Mouse (Mus musculus): ENCODE measurements around the gene Ano6. TPM values are rescaled to one million over a fixed set of nuclear protein-coding genes. Genes with fewer than 3 reads are reported as not detected.

Gene Ano6
- polyA plus RNA-seq, 1 experiment from 2014 or later = 38.9 TPM

- TF ChIP-seq CTCF (IDR thresholded peaks at IDR 0.05) (no peak), EP300 (IDR thresholded peaks at IDR 0.05) (no peak)
- Histone ChIP-seq H3K9ac (replicated peaks; ENCODE audit: low read depth) (no peak overlapping the region), H3K4me1 (ENCODE audit: insufficient read depth, low read depth, low read length) (peaks cover 16% of the 10 kb centered on the region; the same call in 1 of the 2 replicates), H3K4me2 (replicated peaks; ENCODE audit: low read depth, low read length) (no peak overlapping the region), H3K9me3 (ENCODE audit: low read length) (no peaks in the 10 kb centered on the region), H3K27me3 (replicated peaks; ENCODE audit: insufficient read depth, low read length) (no peaks in the 10 kb centered on the region), H3K36me3 (ENCODE audit: insufficient read depth, low read length) (no peaks in the 10 kb centered on the region), H3K4me3 (ENCODE audit: low read depth, low read length) (no peak overlapping the region), H3K27ac (ENCODE audit: low read length) (no peak overlapping the region)
- WGBS = 69% methylated on average over 10 of the region's 10 CpGs
- ATAC-seq (no peak), DNase-seq (ENCODE audit: low spot score) (peak; percentile 44)
Measured at GRCm38 (mm10) chr15:95884658-95885620, 94.3 kb downstream of the Ano6 start.

DNA sequence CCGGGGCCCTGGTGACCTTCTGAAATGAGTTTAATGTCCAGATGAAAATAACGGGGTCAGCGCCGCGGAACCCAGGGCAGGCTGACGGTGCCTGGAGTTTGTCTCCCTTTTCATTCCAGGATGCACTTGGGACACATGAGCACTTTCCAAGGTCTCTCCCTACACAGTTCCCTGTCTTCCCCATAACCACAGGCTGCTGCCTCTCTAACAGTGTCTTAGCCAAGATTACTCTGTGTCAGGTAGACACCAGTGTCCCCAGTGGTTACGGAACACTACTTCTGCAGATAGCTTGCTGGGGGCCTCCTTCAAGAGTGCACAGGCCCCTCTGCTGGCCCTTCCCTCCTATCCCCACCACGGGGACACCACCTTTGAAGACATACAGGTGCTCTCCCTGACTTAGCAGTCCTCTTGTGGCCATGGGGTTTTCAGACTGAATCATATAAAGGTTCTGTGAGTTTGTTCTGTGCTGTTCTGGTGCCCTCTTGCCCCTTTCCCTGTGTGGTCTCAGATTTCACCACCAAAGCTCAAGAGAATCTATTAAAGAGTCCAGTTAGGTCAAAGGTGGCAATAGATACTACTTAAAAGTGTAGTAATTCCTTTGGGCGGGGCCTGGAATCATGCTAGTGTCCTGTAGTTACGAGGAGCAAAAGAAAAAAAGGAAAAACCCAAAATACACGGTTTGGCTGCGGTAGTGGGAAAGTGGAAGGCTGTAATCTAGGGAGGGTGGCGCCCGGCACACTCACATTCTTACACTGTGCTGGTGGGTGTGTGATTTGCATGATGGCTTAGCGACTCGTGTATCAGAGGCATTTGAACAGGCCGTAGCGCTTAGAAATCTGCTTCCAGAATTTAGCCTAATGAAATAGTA lies 95.5 kb downstream of the Ano6 start:
- ATAC-seq = peak; percentile 39; the same call in 1 of the 2 replicates
- peak overlapping the region; percentile 63 for H3K27ac ChIP-seq (ENCODE audit: low read length)
- peak; percentile 55 for DNase-seq (ENCODE audit: low spot score)

GRCm38 (mm10) chr15:95887365-95887764 lies 96.7 kb downstream of the Ano6 start:
- TF ChIP-seq EP300 (IDR thresholded peaks at IDR 0.05) (peak; percentile 50), CTCF (IDR thresholded peaks at IDR 0.05) (no peak)
- ATAC-seq (peak; percentile 87), DNase-seq (ENCODE audit: low spot score) (peak; percentile 92)
- Histone ChIP-seq H3K36me3 (ENCODE audit: insufficient read depth, low read length) (no peaks in the 10 kb centered on the region), H3K9ac (replicated peaks; ENCODE audit: low read depth) (no peak overlapping the region), H3K27me3 (replicated peaks; ENCODE audit: insufficient read depth, low read length) (no peaks in the 10 kb centered on the region), H3K4me1 (ENCODE audit: insufficient read depth, low read depth, low read length) (peaks cover 12% of the 10 kb centered on the region; the same call in 1 of the 2 replicates), H3K4me3 (ENCODE audit: low read depth, low read length) (no peak overlapping the region), H3K4me2 (replicated peaks; ENCODE audit: low read depth, low read length) (no peak overlapping the region), H3K9me3 (ENCODE audit: low read length) (no peaks in the 10 kb centered on the region), H3K27ac (ENCODE audit: low read length) (peak overlapping the region; percentile 63)
- WGBS = 18% methylated on average over 5 of the region's 5 CpGs

More for the DNA sequence above, 95.5 kb downstream of the Ano6 start:
- Histone ChIP-seq H3K4me3 (ENCODE audit: low read depth, low read length) (no peak overlapping the region), H3K27me3 (replicated peaks; ENCODE audit: insufficient read depth, low read length) (no peaks in the 10 kb centered on the region), H3K4me1 (ENCODE audit: insufficient read depth, low read depth, low read length) (peaks cover 12% of the 10 kb centered on the region; the same call in 1 of the 2 replicates), H3K9me3 (ENCODE audit: low read length) (no peaks in the 10 kb centered on the region), H3K4me2 (replicated peaks; ENCODE audit: low read depth, low read length) (no peak overlapping the region), H3K9ac (replicated peaks; ENCODE audit: low read depth) (no peak overlapping the region; the same call in 1 of the 2 replicates), H3K36me3 (ENCODE audit: insufficient read depth, low read length) (no peaks in the 10 kb centered on the region)
- TF ChIP-seq EP300 (IDR thresholded peaks at IDR 0.05) = no peak
- TF ChIP-seq CTCF (IDR thresholded peaks at IDR 0.05) = 0 out of 2 replicates have a peak, but pooled peaks have one; percentile 9
- WGBS = 57% methylated on average over 18 of the region's 18 CpGs

- H3K4me2 ChIP-seq (replicated peaks; ENCODE audit: low read depth, low read length) = no peak overlapping the region
- no peaks in the 10 kb centered on the region for H3K27me3 ChIP-seq (replicated peaks; ENCODE audit: insufficient read depth, low read length)
- 59% methylated on average over 5 of the region's 5 CpGs for WGBS
- H3K4me1 ChIP-seq (ENCODE audit: insufficient read depth, low read depth, low read length) = peaks cover 12% of the 10 kb centered on the region; the same call in 1 of the 2 replicates
- H3K36me3 ChIP-seq (ENCODE audit: insufficient read depth, low read length) = no peaks in the 10 kb centered on the region
- no peak overlapping the region for H3K9ac ChIP-seq (replicated peaks; ENCODE audit: low read depth)
- ATAC-seq (no peak), DNase-seq (ENCODE audit: low spot score) (no peak)
- H3K9me3 ChIP-seq (ENCODE audit: low read length) = no peaks in the 10 kb centered on the region
- peak overlapping the region; percentile 20; the same call in 1 of the 2 replicates for H3K27ac ChIP-seq (ENCODE audit: low read length)
- no peak overlapping the region for H3K4me3 ChIP-seq (ENCODE audit: low read depth, low read length)
- TF ChIP-seq CTCF (IDR thresholded peaks at IDR 0.05) (no peak), EP300 (IDR thresholded peaks at IDR 0.05) (no peak)
Measured at GRCm38 (mm10) chr15:95888556-95888955, 97.9 kb downstream of the Ano6 start.

DNA sequence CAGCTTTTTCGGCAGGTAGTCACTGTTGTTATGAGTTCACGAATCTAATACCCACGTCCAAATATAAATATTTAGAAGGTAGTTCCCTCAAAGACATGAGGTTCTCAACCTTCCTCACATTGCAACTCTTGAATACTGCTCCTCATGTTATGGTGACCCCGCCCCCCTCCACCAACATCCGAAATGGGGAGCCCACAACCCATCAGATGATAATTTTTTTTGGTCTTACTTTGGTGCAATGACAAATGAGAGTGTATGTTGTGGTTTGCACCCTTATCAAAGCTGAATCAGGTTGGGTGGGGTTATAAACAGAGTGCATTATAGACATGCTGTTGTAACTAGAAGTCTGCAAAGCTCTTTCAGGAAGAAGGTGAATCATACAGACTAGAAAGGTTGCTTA lies 99.7 kb downstream of the Ano6 start:
- TF ChIP-seq CTCF (IDR thresholded peaks at IDR 0.05) (no peak), EP300 (IDR thresholded peaks at IDR 0.05) (no peak)
- H3K36me3 ChIP-seq (ENCODE audit: insufficient read depth, low read length) = no peaks in the 10 kb centered on the region
- no peaks in the 10 kb centered on the region for H3K27me3 ChIP-seq (replicated peaks; ENCODE audit: insufficient read depth, low read length)
- H3K4me2 ChIP-seq (replicated peaks; ENCODE audit: low read depth, low read length) = no peak overlapping the region
- DNase-seq (ENCODE audit: low spot score) (no peak), ATAC-seq (no peak)
- H3K27ac ChIP-seq (ENCODE audit: low read length) = no peak overlapping the region
- no peak overlapping the region for H3K9ac ChIP-seq (replicated peaks; ENCODE audit: low read depth)
- peaks cover 12% of the 10 kb centered on the region; the same call in 1 of the 2 replicates for H3K4me1 ChIP-seq (ENCODE audit: insufficient read depth, low read depth, low read length)
- no peaks in the 10 kb centered on the region for H3K9me3 ChIP-seq (ENCODE audit: low read length)
- no peak overlapping the region for H3K4me3 ChIP-seq (ENCODE audit: low read depth, low read length)
- 77% methylated on average over 5 of the region's 5 CpGs for WGBS

DNA sequence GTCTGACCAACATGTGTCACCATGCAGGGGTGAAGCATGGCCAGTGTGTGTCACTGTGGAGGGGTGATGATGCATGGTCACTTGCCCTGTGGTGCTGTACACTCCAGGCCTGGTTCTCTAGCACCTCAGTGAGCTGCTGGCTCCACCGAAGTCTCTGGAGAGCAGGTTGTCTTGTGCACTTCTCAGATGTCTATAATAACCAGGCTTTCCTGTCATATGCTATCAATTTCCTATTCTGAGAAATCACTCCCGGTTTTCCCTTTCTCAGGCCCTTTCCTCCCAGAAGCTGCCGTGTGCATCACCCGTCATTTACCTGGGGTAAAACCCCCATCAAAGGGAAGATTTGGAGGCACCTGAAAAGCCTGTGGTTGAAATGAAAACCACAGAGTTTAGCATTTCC lies 101.5 kb downstream of the Ano6 start:
- 85% methylated on average over 4 of the region's 4 CpGs for WGBS
- Histone ChIP-seq H3K4me3 (ENCODE audit: low read depth, low read length) (no peak overlapping the region), H3K4me1 (ENCODE audit: insufficient read depth, low read depth, low read length) (peaks cover 3% of the 10 kb centered on the region; the same call in 1 of the 2 replicates), H3K27ac (ENCODE audit: low read length) (no peak overlapping the region), H3K9ac (replicated peaks; ENCODE audit: low read depth) (no peak overlapping the region), H3K36me3 (ENCODE audit: insufficient read depth, low read length) (no peaks in the 10 kb centered on the region), H3K4me2 (replicated peaks; ENCODE audit: low read depth, low read length) (no peak overlapping the region), H3K27me3 (replicated peaks; ENCODE audit: insufficient read depth, low read length) (no peaks in the 10 kb centered on the region), H3K9me3 (ENCODE audit: low read length) (no peaks in the 10 kb centered on the region)
- DNase-seq (ENCODE audit: low spot score) (no peak), ATAC-seq (no peak)
- TF ChIP-seq CTCF (IDR thresholded peaks at IDR 0.05) = no peak
- TF ChIP-seq EP300 (IDR thresholded peaks at IDR 0.05) = no peak
